Mouse (Mus musculus): ENCODE results near the gene Bphl.

- TF ChIP-seq POLR2A (IDR thresholded peaks at IDR 0.05; ENCODE audit: insufficient read depth, low read length): no peak
- TF ChIP-seq CTCF (IDR thresholded peaks at IDR 0.05; ENCODE audit: low read depth, low read length): no peak
Observed at GRCm38 (mm10) chr13:33989625-33990024, 47.8 kb upstream of the Bphl start.

Measured in ES-Bruce4 (cell line).